Mouse (Mus musculus): ENCODE results near the gene Dusp27.

Dusp27 gene

DNA sequence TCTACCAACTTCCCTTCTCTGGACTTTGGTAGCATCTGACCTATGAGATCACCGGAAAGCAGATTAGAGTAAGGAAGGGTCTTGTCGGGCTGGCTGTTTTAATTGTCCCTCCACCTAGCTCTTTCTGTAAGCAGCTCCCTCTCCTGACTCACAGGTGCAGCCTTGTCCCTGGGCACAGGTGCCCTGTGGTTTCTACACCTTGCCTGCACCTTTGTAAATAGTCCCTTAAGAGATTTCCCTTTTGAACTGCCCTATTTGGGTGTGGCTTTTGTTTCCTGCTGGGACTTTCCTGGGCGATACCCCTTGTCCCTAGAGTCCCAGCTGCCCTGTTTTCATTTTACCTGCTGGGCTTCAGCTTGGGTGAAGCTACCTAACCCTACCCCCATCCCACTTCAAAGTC lies 33.3 kb downstream of the Dusp27 start:
- DNase-seq = no peak

DNA sequence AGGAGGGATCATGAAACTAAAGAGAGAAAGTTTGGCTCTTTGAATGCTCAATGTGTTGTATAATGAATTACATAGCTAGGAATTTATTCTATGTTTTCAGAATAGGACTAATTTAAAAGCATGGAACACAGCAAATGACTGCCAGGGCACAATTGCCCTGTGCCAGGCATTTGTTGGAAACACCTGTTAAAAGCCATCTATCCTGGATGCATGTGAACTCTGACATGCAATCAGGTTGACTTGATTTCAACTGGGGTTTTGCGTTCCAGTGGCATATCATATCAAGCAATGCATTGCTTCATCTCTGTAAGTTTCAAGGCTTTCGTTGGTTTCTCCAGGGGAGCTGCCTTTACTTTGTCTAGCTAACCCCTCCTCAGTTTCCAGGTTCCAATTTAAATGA lies 37.4 kb downstream of the Dusp27 start:
- no peak for DNase-seq

DNA sequence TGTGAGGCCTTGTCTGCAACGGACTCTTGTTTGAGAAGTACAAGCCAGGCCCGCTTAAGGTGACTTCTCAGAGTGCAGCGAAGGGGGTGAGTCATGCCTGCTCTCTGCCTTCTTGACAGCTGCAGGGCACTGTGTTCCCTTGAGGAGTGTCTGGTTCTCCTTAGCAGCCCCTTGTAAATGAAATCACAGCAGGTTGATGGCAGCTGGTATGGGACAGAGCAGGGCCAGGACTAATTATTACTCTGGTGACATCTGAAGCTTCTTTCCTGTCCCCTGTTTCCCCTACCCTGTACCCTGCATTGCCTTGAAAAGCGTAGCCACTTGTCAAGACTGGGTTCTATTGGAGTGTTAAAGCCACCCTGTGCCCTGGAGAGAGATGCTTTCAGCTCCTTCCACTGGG lies 38.0 kb downstream of the Dusp27 start:
- no peak for DNase-seq

DNA sequence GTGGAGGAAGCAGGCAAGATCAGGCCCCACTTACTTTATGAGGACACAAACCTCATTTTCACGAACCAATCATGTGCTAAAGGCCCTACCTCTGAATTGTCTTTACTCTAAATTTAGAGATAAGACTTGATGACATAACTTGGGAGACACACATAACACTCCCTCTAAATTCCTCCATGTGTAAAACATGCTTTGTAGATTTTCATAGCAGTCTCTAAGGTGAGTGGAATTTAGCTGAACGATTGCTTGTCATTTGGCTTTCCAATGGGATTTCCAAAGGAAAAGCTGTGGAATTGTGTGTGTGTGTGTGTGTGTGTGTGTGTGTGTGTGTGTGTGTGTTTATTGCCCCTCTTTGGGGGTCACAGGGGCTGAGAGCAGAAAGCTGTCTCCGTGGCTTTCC lies 38.4 kb downstream of the Dusp27 start:
- DNase-seq = no peak

DNA sequence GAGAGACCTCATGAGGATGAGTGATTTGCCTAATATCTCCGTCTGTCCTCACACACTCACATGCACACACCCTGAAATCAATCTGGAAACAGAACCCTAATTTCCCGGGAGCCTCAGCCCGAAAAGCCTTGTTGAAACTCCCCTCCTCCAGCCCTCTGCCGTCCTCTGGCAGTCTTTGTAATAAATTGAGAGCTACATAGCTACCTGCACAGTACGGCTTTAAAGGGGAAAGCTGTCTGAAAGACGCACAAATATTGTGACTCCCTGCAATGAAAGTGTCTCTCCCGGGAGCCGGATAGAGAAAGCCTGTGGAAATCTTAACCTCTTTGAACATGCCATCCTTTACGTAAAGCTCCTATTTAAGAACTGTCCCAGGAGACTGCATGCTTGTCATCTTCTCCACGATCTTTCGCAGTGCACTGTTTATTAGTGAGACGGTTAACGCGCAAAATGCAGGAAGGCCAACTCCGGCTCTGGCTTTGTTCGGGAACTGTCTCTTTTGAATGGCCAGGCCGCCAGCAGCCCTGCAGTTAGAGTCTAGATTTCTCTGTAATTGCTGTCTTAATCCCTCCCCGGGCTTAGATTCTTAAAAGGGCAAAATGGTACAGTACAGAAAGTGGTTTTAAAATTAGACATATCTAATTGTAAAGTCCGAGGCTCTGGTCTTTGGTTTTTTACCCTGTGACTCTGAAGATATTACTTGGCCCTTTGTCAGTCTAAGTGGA lies 39.1 kb downstream of the Dusp27 start:
- DNase-seq = no peak

DNA sequence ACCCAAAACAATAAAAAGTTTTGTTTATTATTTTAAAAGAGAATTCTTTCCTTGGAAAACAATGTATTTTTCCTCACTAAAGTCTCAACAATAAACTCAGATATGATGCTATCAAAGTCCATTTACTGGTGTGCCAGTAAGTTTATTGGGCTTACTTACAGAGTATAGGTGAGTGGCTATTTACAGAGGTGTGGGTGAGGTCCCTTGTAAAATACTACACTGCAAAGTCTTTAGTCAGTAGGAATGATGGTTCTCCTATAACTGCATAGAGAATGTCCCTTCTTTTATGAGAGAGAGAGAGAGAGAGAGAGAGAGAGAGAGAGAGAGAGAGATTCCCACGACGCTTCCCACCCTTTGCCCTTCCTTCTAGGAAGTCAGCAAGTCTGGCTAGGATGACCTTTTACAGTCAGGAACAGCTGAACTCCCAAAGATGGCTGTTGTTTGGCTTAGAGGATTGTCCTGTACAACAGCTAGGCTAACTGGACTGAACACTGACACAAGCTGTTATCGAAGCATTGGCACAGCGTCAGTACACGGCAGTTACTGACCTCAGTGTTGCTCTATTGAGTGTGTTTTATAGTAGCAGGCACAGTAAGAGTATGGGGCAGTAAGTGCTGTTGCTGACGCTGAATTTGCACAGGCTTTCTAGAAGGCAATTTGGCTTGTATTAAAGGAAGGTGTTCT lies 50.5 kb downstream of the Dusp27 start:
- no peak for DNase-seq

DNA sequence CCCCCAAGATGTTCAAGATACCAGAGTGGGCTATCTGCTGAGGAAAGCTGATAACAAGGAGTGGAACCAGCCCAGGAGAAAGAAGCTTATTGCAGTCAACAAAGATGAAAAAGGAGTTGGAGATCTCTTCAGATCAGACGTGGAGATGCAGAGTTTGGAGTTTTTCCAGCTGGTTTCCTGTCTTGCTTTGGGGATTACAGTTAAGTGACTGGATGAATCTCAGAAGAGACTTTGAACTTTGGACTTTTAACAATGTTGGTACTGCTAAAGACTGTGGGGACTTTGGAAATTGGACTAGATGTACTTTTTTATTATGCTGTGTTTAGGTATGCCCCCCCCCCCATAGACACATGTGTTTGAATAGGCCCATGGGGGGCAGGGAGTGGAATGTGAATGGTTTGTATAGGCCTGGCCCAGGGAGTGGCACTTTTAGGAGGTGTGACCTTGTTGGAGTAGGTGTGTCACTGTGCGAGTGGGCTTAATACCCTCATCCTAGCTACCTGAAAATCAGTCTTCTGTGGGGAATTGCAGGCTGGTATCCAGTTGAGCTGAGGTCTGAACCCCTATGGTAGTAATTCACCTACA lies 59.8 kb downstream of the Dusp27 start:
- DNase-seq = no peak

DNA sequence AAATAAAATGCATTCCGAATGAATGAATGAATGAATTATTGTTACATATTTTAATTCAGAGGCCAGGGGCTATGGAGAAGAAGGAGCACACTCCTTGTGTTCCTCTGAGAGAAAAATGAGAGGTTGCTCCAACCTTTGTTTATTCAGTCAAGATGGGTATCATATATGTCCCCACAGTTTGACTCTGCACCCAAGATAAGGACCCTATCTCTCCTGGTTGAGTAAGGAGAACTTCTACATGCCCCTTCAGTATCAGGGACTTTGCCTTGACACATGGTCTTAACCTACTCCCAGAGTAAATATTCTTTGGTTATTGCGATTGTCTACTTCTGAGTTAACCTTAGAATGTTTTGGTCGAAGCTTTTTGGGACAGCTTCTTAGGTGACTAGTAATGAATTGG lies 63.9 kb downstream of the Dusp27 start:
- DNase-seq = no peak

DNA sequence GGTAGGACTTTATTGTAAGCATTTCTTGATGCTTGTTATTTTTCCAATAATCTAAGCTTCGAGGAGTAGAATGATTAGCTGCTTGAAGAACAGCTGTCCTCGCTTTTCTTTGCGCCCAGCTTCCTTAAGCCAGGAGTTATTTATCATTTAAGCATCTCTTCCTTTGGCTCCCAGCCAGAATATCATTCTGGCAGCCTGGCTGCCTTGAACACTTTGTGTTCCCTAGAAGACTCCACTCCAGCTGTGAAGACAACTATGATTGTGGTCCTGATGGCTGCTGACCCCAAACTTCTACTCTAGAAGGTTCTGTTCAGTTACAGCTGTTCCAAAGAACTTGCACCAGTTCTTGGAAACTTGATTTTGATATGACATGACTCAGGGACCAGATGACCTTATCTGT lies 66.2 kb downstream of the Dusp27 start:
- no peak for DNase-seq

DNA sequence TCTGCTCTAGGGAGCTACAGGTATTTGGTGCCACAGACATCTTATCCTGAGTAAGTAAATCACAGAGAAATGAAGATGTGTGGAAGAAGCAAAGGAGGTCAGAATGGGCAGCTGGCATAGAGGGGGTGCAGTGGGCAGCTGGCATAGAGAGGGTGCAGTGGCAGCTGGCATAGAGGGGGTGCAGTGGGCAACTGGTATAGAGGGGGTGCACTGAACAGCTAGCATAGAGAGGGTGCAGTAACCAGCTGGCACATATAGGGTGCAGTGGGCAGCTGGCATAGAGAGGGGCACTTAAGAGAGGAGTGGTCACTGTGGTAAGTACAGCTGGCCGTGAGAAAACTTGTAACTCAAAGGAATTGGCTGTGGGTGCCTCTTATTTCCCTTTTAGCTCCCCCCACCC lies 67.3 kb downstream of the Dusp27 start:
- no peak for DNase-seq

DNA sequence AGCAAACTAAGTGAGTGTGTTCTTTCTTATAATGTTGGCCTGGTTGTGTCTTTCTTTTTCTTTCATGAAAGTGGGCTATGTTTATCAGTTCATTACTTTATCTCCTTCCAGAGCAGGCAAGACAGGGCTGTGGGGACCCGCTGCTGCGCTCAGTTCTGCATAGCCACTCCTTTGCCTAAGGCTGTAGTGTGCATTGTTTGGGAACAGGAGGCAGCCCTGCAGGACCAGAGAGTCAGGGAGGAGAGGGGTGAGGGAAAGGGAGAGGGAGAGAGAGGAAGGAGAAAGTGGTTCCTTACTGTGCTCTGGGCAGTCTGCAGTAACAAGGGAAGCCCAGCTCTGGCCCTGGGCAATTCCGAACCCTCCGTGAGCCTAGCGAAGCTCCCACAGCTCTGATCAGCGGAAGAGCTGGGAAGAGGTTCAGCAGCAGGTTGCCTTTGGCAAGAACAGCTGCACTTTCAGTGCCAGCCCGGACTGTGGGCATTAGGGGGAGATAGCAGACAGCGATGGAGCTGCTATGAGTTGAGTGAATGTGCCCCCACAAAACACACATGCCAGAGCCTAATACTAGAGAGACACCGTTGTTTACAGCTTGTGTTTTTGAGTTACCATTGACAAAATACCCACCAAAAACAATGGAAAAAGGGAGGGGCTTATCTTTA lies 71.5 kb downstream of the Dusp27 start:
- no peak for DNase-seq

DNA sequence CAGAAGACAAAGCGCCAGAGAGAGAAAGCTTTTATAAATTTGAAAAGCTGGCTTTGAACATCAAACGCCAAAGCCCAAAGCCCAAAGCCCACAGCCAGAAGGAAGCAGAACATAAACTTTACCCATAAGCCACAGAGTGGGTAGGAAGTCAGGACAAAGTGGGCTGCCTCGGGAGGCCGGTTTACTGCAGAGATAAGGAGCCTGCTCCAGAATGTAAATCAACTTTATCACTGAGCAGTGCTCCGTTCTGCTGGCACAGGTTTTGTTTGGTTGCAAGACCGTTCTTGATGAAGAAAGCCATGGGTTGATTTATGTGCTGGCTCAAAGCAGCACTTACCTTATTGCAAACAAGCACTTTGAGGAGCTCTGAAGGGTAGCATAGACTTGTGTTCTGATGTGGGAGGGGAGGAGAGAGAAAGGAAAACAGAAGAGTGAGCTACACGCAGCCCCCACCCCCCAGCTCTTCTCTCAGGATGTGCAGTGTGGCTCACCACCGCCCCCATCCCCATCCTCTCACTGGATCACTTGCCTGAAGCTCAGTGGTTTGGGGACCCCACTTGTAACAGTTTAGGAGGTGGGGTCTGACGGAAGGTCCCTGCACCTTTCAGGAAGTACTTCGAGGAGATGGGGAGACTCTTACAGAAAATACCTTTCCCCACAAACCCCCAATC lies 74.3 kb downstream of the Dusp27 start:
- no peak for DNase-seq

DNA sequence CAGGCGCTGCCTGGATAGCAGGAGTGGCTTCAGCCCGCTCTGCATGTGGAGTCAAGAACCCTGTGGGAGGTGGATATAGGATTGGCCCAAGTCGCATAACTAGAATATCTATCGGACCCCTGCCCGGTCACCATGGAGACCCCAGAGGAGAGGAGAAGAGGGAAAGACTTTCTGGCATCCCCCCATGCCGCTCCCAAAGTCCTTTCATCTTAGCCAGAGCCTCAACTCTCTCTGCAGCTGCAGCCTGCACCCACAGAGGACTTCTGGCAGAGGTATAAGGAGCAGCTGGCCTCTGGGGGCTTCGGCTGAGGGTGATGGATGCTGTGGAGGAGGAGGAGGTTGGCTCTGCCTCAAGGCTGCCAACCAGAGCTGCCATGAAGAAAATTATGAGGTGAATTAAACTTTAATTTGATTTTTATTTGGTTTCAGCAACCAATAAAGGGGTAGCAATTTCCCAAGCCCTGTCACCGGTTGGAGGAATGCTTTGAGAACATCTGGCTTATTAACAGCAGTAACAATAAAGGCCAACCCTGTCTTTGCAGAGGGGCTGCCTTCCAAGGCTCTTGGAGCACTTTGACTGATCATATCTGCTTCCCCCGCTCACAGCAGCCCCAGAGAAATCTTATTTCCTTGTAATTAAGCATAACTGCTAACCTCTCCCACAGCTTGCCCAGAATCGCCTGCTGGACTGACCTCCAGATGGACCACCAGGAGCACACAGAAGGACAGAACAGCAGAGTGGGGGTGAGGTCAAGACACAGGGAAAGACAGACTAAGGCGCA lies 78.5 kb downstream of the Dusp27 start:
- DNase-seq = no peak

DNA sequence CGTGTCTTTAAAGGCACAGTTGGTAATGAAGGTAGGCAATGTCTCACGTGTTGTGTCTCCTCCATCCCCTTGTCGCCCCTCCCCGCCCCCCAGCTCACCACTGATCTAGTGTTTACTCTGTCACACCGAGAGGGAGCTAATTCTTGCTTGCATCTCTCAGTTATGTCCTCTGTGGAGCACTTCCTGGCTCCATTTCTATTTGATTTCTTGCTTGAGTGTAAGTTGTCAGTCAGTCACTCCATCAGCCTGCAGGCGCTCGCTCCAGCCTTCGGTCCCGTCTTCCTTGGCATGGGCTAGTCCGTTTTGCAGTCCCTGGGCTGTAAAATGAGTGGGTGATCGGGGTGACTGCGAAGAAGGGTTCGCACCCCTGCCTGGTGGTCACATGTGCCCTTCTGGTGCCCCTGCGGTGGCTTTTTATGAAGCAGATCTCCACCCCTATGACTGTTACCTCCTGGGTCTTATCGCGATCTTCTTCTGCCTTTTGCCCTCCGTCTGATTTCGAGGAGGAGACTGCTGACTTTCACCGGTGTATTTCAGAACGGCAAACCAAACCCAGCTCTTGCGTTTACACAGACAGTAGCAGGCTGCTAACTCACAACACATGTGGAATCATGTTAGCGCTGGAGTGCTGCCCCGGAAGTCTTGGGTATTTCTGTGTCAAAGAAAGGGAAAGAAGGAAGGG lies 79.4 kb downstream of the Dusp27 start:
- no peak for DNase-seq
